Mouse (Mus musculus) neural tube, embryonic 10.5 days (tissue): ENCODE measurements around the gene Telo2.

Experiments
- DNase-seq: peaks from one replicate; pipeline ENCODE4 v3.0.0-alpha.2; 2017; ENCODE audit warnings: low spot score; ENCODE audit errors: extremely low spot score

Telo2 gene

DNA sequence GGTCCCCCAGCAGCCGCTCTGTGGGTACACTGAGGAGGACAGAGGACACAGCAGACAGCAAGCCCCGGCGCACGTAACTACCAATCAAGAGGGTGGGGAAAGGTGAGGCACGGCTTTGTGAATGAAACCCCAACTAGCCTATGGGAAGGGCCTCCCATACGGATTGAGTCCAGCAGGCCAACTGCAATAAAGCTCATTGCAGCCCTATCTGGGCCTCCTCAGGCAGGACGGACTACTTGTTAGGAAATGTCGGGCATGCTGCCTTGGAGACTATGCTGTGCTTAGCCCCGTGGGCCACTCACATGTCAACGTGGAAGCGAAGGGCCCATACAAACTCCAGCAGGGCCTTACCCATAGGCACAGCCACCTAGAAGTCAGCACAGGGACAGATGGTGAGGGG is 14.4 kb downstream of the Telo2 start:
- DNase-seq, result no peak

- DNase-seq, result no peak
Observed at GRCm38 (mm10) chr17:25100052-25100451, 15.7 kb downstream of the Telo2 start.

- DNase-seq, result no peak
Observed at GRCm38 (mm10) chr17:25096221-25096620, 19.5 kb downstream of the Telo2 start.

DNA sequence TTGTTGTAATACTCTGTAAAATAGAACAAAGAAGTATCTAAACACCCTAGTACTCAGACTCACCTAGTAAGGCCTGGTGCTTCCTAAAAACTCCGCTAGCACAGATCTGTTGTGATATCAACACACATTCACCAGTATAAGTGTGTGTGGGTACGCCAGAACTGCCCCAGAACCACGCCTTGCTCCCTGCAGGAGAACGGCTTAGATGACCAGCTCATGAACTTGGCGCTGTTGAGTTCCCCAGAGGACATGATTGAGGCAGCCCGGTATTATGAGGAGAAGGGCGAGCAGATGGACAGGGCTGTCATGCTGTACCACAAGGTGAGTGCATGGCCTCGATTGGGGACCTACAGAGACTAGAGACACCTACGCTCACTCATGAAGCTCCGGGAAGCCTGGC is 25.3 kb downstream of the Telo2 start:
- no peak for DNase-seq

DNA sequence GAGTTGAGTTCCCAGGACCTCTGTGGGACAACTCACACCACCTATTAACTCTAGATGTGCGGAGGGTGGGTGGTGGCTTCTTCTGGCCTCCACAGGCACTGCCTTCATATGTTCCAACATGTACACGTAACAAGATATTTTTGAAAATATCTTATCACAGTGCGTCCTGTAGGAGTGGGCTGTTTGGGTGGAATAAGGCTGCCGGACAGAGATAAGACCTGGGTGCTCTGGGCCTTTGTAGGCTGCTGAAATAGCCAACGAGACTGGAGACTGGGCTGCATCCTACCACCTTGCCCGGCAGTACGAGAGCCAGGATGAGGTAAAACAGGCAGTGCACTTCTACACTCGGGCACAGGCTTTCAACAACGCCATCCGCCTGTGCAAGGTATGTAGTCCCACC is 26.6 kb downstream of the Telo2 start:
- no peak for DNase-seq

- no peak for DNase-seq
Observed at GRCm38 (mm10) chr17:25086724-25087123, 29.0 kb downstream of the Telo2 start.

GRCm38 (mm10) chr17:25084835-25085385 is 30.9 kb downstream of the Telo2 start:
- DNase-seq, result peak; percentile 19

DNA sequence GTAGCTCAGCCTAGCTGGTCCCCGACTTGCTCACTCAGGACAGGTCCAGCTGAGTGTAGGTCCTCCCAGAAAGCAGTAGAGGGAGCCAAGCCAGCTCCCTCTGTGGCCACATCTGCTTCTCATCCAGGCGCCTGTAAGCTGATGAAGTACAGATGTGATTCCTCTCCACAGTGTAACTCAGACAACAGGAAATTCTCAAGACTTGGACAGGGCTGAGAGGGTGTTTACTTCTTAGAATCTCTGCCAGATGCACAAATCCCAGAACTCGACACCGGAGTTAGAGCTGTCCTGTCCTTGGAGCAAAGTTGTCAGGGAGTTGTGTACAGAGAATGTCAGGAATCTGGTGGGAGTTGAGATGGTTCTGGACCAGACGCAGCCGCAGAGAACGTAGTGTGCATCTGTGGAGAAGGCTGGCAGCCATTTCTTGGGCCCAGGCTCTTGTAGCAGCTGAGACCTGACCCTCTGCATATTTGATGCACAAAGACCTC is 32.3 kb downstream of the Telo2 start, which contains the start of gene Tmem204:
Gene Tmem204, minus strand, starts transcription at position 148 of the 488 bp plus-strand sequence.
- peak; percentile 77 for DNase-seq

DNA sequence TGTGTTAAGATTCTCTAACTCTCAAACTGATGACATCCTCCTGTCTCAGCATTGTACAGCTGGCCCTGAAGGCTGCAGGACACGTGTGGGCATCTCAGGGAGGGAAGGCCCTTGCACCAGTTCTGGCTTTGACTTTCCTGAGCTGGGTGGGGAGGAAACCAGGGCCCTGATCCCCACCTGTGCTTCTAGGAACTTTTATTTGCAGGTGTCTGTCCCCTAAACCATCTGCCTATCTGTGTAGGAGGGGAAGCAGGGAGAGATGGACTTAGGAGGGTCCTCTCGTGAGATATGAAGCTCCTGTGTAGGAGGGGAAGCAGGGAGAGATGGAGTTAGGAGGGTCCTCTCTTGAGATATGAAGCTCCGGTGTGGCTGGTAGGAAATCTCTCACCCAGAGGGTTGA is 32.9 kb downstream of the Telo2 start:
- DNase-seq, result no peak

DNA sequence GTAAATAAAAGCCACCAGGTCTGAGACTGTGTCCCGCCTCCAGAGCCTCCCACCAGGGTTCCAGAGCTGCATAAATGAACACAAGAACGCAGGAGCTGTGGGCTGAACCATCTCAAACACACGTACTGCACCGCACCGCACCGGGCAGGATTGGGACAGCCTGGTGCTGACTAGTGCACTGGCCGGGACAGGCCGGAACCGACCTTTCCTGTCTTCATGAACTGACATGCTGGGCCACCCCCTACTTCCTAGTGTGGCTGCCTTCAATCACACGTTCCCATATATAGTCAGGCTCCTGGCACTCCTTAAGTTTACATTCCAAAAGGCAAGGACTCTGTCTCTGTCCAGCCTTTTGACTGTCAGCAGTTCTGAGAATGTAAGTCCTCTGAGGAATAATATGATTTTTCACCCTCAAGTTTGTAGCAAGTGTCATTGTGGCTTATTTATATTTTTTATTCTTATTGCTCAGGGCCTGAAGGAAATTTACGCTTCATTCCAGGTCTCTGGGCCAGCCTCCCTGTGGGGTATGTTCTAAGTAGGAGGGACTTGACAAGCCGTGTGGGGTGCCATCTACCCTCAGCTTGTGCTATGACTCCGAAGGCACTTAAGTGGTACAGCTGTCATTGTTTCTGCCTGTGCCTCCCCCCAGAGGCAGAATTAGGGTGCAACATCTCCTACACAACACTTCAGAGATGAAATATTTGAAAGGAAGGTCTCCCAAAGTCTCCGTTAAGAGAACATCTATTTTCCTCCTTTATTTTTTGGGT is 33.5 kb downstream of the Telo2 start:
- no peak for DNase-seq

- DNase-seq, result no peak
Observed at GRCm38 (mm10) chr17:25080960-25081381, 34.8 kb downstream of the Telo2 start.

DNA sequence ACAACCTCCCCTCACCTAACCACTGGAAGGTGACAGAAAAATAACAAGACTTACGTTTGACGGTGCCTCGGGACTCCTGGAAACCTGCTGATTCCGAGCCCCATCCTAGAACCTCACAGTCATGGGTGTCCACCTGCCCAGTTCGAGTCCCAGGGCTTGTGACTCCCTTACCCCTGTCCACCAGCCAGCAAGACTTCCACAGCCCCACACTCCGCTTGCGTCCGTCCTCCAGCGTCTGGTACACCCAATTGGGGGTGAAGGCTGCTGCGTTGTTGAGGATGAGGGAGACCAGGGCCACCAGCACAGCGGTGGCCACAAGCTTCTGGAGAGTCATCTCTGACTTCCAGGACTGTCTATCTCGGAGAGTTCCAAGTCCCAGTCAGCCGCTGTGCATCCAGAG is 35.6 kb downstream of the Telo2 start:
- DNase-seq, result no peak

- DNase-seq, result no peak
Observed at GRCm38 (mm10) chr17:25077771-25078372, 37.9 kb downstream of the Telo2 start.

DNA sequence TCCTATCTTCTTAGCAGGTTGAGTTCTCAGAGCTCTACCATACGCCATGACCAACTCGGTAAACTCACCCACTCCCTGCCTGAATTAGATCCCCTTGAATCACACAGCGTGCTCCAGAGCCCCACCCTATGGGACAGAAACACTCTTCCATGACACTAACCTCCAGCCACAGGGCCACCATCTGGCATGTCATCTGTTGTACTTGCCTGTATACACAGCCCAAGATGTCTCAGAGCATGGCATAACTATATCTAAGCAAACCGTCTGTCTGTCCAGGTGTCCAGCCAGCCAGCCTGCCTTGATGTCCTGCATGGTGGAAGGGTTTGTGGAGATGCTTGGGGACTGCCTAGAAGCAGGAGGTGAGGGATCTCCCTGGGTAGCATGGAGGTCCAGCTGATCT is 38.9 kb downstream of the Telo2 start:
- DNase-seq, result no peak

- no peak for DNase-seq
Observed at GRCm38 (mm10) chr17:25068690-25069089, 47.1 kb downstream of the Telo2 start.

- no peak for DNase-seq
Observed at GRCm38 (mm10) chr17:25067442-25067851, 48.3 kb downstream of the Telo2 start.

DNA sequence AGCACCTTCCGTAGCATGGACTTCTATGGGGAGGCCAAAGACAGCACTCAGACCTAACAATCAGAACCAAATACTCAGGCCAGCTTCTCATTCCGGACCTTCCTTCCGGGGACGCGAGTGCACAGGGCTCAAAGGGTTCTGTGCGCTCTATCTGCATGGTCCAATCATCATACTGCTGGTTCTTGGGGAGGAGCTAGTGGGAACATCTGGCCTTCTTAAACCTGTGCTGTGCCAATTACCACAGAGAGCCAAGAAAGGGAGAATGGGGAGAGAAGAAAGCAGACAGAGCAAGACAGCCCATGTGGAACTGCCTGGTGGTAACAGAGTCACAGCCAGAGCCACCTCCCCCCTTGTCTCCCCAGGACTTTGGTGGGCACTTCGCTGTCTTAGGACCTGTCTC is 49.2 kb downstream of the Telo2 start:
- DNase-seq, result no peak

- no peak for DNase-seq
Observed at GRCm38 (mm10) chr17:25065189-25065588, 50.6 kb downstream of the Telo2 start.

DNA sequence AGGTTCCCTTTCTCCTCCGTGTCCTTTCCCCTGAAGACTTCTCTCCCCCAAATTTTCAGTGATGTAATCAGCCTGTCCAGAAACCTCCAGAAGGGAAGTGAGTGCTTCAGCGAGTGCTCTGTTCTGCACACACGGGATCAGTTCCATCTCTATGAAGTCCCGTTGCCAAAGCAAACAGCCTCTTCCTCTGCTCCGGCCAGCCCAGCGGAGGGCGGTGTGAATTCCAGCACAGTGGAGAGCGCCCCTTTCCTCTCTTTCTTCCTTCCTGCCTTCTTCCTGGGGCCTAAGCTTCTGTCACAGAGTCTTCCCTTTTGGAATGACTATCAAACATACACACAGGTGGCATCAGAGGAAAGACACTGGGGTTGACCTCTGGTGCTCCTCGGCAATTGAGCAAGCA is 51.4 kb downstream of the Telo2 start:
- DNase-seq, result no peak

DNA sequence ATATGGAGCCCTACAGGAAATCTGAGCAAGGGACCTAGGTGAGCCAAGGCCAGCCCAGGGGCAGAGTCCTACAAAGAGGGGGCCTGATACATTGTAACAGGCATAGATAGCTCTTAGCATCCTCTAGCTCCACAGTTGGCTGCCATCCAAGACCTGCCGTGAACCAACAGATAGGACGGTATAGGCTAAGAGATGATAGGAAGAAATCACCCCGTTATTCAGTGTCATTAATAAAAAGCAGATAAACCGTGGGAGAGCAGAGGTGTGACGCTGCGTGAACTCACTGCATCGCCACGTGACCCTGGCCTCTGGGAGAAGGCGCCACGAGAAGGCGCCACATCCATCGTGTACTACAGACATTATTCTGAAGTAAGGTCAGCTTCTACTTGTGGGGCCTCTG is 51.9 kb downstream of the Telo2 start:
- DNase-seq, result no peak

GRCm38 (mm10) chr17:25063261-25063660 is 52.5 kb downstream of the Telo2 start:
- DNase-seq, result no peak

- DNase-seq, result no peak
Observed at GRCm38 (mm10) chr17:25057041-25057440, 58.7 kb downstream of the Telo2 start.

GRCm38 (mm10) chr17:25053274-25053673 is 62.5 kb downstream of the Telo2 start:
- no peak for DNase-seq
